Mouse (Mus musculus) layer of hippocampus, postnatal 36 days (tissue): ENCODE data around the gene Nup210. TPM values are rescaled to one million over a fixed set of nuclear protein-coding genes. Genes with fewer than 3 reads are reported as not detected.
"Not testable (repeated sequence)": the region's sequence is repeated elsewhere in the genome, so short reads cannot be mapped to it uniquely, and the experiment has no call there.

Experiments used
- DNase-seq, 2 experiments: peaks; one replicate each; pipeline ENCODE4 v3.0.0; 2022
- total RNA-seq, 2 experiments: library from RNA; stranded (reverse); gene quantifications; 2 replicates each; pipeline ENCODE4 v1.2.3; 2021

Gene Nup210
- total RNA-seq, 2 experiments from 2014 or later: 19.1 to 24.7 TPM

- DNase-seq: peak; percentile 56
Observed at GRCm38 (mm10) chr6:91139846-91140245, 23.2 kb upstream of the Nup210 start.

DNA sequence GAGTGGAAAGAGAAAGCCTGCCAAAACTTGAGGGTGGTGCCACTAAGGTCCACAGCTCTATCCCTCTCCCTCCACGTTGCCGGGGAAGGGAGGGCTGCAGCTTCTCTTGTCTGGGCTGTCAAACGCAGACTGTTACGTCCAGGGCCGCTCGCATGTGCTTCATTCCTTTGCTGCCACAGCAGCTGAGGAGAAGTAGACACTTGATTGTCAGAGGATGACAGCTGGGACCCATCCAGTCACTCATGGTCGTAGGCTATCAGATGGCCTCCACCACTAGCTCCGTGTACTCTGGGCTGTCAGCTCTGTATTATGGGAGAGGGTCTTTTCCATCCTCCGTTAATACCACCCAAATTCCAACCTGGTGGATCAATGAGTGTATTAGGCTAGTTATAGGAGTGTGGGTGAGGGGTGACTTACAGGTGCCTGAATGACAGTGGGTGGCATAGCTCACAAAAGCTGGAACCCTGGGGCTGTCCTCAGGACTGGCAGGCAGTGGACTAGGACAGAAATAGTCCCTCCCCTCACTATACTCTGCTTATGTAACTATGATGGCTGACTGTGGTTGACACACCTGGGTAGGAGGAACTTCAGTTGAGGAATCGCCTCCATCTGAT, 20.8 kb upstream of the Nup210 start:
- no peak for DNase-seq

GRCm38 (mm10) chr6:91130856-91131255, 14.2 kb upstream of the Nup210 start:
- DNase-seq: no peak

DNA sequence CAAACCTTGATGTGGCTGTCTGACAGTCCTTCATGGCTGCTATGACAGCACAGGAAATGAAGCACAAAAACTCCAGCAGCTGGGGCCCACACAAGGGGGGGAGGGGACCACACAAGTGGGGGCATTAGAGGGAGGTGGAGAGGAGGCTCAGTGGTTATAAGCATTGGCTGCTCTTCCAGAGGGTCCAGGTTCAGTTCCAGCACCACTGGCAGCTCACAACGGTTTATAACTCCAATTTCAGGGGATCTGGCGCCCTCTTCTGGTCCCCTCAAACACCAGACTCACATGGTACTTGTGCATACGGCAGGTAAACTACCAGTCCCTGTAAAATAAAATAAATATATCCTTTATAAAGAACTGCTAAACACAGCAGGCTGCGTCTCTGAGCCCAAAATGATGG, 12.4 kb upstream of the Nup210 start:
- DNase-seq: no peak

- DNase-seq: no peak
Observed at GRCm38 (mm10) chr6:91125228-91125585, 8.6 kb upstream of the Nup210 start.

GRCm38 (mm10) chr6:91124286-91125227, 7.9 kb upstream of the Nup210 start:
- no peak for DNase-seq

- no peak for DNase-seq
Observed at GRCm38 (mm10) chr6:91123453-91123852, 6.8 kb upstream of the Nup210 start.

DNA sequence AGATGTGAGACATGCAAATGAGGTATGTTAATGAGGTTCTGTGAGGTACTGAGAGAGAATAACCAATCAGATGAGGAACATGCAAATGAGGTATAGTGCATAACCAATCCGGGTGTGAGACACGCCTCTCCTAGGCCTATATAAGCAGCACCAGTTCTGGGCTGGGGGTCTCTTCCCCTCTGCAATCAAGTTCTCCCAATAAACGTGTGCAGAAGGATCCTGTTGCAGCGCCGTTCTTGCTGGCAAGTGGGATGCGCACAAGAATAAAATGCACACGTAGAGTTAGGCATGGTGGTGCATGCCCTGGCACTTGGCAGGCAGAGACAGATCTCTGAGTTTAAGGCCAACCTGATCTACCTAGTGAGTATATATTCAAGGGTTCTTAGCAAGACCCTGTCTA, 4.5 kb upstream of the Nup210 start:
- not testable (repeated sequence) for DNase-seq

DNA sequence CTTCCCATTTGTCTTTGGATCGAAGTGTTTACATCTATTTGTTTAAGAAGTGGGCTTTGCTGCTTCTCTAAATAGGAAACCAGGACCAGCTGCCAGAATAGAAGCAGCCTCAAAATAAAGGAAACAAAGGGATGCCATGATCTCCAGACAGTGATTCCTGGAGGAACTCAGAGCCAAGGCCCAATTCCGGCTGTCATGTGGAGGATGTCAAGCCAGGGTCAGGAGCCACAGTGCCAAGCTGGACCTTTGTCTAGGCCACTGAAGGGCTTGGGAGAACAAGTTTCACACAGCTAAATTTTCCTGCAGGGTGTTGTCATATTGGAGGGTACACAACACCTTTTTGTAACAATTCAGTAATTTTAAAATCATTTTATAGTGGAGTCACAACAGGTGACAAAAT, 3.6 kb upstream of the Nup210 start:
- DNase-seq: no peak

DNA sequence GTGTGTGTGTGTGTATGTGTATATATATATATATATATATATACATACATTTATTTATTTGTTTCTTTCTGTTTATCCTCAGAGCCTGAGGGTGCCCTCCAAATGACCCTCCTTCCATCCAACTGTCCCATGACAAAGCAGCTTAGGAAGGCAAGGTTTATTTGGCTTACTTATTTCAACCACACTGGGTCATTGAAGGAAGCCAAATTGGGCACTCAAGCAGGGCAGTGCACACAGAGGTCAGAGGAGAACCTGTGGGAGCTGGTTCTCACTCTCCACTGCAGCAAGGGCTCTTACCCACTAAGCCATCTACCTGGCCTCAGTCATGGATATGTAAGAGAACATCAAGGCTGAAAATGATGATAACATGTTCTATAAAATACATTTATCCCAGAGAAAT, 1.9 kb upstream of the Nup210 start:
- DNase-seq: no peak

- peak in 1 of 2 experiments; percentile 6 for DNase-seq
Observed at GRCm38 (mm10) chr6:91117149-91117548, 520 bp upstream of the Nup210 start.

DNA sequence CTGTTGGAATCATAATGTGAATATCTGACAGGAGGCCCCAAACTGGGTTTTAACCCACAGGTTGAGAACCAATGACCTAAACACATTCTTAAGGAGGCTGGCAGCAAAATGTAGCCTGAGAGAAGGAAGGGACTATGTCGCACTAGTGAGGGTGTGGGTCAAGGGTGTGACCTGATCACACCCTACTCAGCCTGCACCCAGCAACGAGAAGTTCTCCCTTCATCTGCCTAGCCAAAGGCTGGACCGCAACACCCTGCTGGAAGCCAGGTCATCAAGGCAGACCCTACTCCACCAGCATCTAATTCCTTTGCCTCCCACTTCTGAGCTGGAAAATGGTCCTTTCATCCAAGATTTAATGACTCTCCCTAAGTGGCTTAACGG, 776 bp downstream of the Nup210 start:
- DNase-seq: no peak

DNA sequence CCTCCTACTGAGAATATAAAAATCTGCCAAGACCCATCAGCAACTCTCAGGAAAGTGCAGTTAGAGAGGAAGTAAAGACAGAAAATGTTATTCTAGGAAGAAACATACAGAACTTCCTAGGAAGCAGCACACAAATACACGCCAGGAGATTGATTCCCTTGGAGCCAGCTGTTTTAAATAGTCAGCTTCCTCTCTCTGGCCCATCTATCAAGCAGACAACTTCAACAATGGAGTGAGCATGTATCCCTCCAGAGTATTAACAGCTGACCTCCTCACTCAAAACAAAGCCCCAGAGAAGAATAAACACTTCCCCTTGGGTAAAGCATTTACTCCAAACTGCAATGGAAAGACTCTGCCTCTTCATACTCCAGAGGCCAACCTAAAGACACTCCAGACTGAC, 1.5 kb downstream of the Nup210 start:
- DNase-seq: no peak

DNA sequence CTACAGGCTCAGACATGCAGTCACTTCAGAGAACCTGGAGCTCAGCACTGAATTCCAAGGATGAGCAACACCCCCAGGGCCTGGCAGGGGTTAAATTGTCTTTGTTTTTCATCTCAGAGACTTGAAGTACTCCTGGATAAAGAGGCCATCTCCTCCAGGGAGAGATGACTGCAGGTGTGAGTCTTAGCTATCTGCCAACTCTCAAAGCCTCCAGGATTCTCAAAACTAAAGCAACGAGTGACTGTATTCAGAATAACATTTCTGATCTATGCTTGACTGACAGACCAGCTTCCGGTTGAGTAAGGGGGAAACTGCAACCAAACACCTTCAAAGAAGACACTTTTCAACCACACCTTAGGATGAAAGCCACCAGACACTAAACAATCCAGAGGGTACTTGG, 1.9 kb downstream of the Nup210 start:
- DNase-seq: no peak

DNA sequence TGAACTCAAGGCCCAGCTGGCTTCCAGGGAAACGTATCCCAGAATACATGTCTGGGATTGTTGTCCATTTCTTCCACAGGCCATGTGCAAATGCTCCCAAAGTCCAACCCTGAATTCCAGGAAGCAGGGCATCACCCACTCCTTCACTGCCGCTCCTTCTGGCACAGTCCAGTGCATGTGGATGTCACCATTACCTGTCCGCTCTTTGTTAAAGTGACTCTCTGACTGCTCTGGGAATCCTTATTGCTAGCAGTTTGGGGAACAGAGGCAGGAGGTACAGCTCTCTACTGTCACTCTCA, 4.7 kb downstream of the Nup210 start:
- no peak for DNase-seq

DNA sequence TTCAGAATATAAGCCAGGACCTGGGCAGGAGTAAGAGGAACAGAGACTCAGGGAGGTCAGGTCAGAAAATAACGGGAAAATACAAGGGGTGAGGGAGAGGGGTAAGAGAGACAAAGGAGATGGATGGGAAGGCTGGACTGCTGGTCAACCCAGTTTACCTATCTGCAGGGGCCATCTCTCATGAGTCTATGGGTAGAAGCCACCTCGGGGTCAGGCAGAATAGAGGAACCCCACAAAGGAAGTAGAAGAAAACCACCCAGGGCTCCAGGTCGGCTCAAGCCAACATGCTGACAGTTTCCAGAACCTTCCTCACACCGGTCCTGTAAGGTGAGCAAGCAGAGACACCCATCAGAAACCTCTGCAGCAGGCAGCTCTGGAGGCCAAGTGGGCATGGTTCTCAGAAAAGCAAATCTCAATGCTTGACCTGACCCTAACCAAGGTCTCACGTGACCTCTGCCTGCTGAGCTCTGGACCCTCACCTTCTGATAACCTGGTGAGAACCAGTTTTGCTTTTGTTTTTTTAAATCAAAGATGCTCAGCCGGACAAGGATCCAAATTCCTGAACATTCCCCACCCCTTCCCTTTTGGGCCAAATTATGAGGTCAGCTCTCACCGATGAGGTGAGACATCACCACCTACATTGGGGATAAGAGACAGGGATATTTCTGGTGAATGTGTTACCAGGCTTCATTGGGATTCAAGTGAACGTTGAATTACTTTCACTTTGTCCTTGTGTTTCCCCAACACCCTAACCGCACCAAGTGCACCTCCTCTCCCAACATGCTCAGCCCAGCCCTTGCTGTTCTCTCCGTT, 5.3 kb downstream of the Nup210 start:
- DNase-seq: no peak

DNA sequence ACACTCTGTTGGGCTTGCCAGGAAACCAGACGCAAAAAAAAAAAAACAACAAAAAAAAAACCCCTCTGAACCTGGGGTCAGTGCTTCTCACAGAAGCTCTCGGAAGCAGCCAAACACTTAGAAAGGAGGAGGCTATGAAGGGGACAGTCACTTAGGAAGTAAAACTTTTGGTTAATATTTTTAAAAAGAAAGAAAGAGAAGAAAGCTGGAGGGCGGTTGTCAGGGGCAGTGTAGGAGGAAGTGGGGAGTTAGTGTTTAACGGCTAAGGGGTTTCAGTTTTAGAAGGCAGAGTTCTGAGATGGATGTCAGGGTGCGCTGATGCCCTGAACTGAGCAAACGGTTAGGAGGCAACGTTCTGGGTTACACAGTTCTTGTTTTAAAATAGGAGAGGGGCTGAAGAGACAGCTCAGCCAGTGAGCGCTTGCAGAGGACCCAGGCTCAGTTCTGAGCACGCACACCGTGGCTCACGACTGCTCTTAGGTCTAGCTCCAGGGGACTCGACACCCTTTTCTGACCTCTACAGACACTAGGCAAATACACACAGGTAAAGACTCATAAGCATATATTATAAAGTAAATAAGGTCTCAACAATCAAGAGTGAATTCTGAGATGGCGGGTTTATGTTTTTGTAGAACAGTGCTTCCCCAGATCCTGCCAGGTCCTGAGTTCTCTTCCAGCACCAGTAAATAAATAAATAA, 6.2 kb downstream of the Nup210 start:
- no peak for DNase-seq

DNA sequence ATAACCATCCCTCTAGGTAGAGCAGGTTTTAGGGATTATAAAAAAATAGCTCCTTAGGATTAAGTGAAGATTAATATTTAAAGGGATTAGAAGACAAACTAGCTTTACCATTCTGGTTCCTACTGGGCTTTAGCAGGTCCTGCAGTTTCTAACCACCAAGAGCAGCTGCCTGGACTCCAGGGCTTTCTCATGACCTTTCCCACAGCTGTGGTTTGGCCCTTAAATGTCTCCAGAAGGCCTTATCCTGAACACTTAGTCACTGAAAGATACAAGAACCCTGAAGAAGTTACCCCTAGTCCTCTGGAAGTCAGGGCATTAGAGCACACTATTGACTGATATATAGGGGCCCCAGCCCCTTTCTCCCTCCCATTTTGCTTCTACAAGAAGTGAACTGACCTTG, 7.1 kb downstream of the Nup210 start:
- DNase-seq: no peak

DNA sequence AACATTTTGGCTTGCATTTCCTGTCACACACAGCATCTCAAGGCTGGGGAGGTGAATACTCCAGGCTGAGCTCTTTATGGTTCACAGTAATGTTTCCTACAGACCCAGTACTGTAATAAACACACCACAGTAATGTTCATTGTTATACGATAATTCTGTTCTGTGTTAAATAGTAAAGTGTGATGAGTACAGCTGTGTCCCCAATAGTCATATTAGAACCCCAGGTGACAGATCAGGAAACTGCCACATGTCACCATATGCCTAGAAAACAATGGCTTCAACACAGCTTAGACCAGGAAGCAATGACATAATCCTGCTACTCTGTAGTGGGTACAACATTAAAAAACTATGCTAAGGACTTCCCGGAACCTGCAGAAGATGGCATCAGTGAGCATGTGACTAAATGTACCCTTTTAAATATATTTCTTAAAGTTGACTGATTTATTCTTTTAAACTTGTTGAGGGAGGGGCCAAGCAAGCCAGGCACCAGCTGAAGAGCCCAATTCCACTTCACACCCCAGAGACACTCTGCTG, 7.6 kb downstream of the Nup210 start:
- DNase-seq: no peak

DNA sequence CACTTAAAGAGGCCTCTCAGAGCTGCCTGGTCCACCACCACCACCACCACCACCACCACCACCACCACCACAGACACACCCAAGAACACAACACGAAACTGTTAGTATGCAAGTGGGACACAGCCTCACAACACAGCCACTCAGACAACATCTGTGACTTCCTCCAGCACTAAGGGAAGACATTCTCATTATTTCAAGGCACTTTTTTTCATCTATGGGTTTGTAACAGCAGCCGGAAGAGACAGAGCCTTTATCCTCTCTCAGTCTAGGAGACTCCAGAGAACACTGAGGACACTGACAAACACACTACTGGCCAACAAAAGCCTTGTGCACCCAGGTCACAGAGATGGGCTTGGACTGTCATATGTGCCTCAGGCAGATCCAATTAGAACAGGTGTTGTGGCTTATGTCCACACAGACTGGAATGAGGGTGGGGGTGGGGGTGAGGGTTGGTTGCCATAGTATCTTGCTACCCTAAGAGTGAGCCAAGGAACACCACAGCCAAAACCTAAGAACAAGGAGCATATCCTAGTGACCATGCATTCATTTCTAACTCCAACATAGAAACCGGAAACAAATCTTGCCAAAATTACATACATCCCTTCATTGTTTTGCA, 8.2 kb downstream of the Nup210 start:
- no peak for DNase-seq

- DNase-seq: no peak
Observed at GRCm38 (mm10) chr6:91105400-91106129, 11.1 kb downstream of the Nup210 start.
